Mouse (Mus musculus) ovary, postnatal 10 days (tissue): Measurements from ENCODE around the gene Ugt1a7c.
"Not testable (repeated sequence)": the region's sequence is repeated elsewhere in the genome, so short reads cannot be mapped to it uniquely, and the experiment has no call there.

Experiments
- DNase-seq: peaks from one replicate; pipeline ENCODE4 v3.0.0; 2022; ENCODE audit warnings: low spot score

The Ugt1a7c gene

DNA sequence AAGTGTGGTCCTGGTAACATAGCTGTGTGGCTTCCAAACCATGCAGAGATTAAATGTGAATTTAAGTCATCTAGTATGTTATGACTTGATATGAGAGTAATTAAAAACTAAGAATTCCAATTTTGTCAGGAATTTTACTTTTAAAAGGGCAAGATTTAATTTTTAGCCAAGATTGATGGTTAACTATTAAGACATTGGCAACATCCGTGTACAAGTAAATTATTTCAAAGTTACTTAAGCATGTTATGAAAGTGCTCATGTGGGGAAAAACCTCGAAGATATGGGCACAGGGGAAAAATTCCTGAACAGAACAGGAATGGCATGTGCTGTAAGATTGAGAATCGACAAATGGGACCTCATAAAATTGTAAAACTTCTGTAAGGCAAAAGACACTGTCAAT lies 102.6 kb downstream of the Ugt1a7c start:
- no peak for DNase-seq

DNA sequence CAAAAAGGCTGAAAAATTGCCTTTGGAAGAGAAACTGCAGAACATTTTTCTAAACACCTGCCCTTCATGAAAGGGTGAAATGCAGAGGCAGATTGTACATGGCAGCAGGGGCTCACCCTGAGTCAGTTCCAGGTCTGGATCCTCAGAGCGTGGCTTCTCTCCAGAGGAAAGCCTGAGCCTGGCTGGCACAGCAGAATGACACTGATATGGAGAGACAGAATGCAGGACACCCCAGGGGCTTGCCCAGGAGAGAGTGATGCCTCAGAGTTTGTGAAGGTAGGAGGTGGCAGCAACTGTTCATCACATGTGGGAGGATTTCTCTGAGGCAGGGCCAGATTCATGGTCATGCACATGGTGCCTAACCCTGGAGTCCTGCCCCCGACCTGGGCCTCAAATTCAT lies 105.1 kb downstream of the Ugt1a7c start:
- no peak for DNase-seq

DNA sequence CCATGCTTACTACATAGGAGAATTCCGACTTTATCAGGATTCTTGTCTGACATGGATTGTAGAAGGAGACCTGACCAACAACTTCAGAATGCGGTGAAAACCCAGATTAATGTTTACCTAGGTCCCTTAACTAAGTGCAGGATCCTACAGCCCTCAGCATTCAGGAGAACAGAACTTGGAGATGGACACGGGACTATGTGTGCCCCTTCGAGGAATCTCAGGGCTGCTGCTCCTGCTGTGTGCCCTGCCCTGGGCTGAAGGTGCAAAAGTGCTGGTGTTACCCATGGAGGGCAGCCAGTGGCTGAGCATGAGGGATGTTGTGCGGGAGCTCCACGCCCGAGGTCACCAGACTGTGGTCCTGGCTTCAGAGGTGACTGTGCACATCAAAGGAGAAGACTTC lies 105.6 kb downstream of the Ugt1a7c start, which contains the start of gene Ugt1a2:
Gene Ugt1a2, plus strand, starts transcription at position 146 of the 400 bp plus-strand sequence.
- no peak for DNase-seq

DNA sequence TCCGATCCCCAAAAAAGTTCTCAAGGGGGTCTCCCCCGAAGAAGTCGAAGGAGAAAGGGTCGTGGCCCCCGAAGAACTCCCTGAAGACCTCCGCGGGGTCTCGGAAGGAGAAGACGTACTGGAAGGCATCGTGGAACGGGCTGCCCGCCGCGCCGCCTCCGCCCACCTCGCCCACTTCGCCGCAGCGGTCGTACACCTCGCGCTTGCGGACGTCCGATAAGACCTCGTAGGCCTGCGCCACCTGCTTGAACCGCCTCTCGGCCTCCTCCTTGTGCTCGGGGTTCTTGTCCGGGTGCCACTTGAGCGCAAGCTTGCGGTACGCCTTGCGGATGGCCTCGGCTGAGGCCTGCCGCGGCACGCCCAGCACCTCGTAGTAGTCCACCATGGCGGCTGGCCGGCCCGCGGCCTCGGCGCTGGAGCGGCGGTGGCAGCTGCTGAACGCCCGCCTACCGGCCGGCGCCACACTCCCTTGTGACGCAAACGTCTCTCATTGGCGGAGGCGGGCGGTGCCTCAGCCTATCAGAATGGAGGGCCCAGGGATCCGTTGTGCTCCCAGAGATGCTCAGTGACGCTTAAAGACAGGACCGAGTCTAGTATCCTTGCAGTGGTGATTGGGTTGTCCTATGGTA lies 110.5 kb downstream of the Ugt1a7c start, which contains the start of gene Dnajb3:
Gene Dnajb3, minus strand, starts transcription at position 489 of the 629 bp plus-strand sequence.
- DNase-seq: no peak

DNA sequence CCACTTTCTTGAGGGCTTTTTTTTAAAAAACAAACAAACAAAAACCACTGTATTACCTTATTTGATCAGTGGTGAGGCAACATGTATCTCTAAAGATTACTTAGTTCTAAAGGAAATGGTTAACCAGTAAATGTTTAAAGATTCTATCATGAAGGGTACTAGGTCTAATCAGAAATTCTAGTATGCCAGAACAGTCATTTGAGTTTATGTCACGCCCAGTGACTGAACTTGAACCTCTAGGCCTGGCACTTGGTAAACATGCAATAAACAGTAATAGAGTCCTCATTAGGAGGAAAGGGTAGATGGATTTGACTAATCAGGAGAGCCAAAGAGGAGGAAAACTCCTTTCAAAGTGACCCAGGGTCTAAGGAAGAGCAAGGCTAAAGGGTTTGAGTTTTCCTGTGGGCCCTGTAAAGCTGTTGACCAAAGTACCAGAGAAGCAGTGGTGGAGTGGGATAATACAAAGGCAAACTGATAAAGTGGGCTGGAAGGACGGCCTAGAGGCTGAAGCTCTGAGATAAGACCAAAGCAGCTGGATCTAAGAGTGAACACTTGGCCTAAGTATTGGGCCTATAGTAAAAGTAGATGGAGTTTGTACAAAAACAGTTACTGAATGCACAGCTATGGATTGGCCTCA lies 112.1 kb downstream of the Ugt1a7c start:
- no peak for DNase-seq

DNA sequence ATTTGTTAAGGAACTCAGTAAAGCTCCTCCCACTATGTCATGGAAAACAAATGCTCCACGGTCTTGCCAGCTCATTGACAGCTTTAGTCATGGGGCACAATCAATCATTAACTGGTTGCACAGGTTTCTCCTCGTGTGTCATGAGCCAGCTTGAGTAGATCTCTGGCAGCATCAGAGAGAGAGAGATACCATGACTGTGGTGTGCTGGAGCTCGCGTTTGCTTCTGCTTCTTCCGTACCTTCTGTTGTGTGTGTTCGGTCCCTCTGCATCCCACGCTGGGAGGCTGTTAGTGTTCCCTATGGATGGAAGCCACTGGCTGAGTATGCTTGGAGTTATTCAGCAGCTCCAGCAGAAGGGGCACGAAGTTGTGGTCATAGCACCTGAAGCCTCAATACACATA lies 117.0 kb downstream of the Ugt1a7c start, which contains the start of gene Ugt1a1:
Gene Ugt1a1, plus strand, starts transcription at position 148 of the 400 bp plus-strand sequence.
- no peak for DNase-seq

DNA sequence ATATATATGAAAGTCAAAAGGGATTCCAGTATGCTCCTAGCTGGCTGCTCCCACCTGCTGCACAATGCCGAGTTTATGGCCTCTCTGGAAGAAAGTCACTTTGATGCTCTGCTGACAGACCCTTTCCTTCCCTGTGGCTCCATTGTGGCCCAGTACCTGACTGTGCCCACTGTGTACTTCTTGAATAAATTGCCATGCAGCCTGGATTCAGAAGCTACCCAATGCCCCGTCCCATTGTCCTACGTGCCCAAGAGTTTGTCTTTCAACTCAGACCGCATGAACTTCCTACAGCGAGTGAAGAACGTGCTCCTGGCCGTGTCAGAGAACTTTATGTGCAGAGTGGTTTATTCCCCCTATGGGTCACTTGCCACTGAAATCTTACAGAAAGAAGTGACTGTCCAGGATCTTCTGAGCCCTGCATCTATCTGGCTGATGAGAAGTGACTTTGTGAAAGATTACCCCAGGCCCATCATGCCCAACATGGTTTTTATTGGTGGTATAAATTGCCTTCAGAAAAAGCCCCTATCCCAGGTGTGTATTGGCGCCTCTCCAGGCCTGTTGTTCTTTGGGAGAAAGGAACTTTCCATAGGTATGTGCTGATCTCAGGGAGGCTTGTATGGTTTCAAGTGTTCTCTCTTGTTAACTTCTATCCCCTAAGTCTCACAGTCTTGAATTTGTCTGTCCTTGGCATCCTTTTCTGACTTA lies 117.6 kb downstream of the Ugt1a7c start:
- DNase-seq: no peak

DNA sequence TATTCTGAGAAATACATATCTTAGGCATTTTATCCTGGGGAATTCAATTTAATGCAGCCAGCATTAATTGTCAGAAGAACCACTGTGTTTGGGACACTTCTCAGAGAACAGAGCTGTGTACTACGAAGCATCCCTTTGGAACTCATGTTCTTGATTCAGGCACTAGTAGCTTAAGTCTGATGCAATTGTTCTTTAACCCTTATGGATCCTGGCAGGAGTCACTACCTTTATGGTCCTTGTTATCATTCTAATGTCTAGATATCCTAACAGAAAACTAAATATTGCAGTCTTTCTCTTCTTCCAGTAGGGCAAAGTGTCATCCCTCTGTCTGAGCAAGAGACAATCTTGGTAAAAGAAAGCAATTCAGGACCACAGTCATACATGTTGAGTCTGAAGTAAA lies 118.2 kb downstream of the Ugt1a7c start:
- no peak for DNase-seq

DNA sequence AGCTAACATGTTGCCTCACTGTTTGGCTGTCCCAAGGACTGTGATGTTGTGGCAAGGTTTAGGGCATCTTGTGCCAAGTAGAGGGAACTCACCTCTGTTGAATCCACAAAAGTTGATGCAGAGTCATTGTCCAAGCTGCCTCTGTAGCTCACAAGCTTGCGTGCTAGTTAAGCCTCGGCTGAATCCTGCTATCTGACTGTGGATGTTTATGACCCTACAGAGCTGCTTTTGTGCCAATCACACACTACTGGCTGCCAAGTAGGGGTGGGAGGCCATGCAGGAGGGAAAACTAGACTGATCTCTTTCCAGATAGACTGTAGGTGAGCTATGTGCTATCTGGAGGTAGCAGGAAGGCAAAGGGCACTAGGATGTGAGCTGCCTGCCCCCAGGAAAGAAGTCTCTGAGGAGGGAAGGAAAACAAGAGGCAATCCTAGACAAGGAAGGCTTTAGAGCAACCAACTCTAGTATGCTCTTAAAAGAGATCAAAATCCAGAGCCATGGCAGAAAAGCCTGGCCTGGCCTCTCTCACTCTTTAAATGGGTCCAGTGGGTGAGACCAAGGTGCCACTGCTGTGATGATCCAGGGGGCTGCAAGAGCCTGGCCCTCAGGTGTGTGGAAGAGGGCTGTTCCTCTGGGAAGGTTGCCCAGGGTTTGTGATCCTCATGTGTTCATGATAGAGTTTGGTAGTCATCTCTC lies 119.1 kb downstream of the Ugt1a7c start:
- DNase-seq: no peak

DNA sequence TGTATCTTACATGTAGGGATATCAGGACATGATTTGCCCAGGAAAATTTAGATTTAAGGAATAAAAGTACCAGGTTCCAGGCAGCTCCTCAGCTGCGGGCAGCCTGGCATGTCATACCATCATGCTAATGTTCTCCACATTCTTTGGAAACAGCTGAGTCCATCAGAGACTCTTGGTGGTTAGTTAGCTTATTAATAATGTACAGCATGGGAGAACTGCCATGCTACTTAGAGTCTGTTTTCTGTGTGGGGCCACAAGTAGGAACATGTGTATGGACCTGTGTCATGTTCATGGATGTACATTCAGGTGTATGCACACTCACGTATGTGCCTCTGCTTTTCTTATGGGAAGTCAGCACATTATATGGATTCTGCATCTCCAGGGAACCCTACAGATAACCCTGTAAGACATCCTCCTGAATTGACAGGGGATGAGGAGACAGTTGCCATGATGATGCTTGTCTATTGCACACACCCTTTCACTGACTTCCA lies 119.6 kb downstream of the Ugt1a7c start:
- DNase-seq: no peak

DNA sequence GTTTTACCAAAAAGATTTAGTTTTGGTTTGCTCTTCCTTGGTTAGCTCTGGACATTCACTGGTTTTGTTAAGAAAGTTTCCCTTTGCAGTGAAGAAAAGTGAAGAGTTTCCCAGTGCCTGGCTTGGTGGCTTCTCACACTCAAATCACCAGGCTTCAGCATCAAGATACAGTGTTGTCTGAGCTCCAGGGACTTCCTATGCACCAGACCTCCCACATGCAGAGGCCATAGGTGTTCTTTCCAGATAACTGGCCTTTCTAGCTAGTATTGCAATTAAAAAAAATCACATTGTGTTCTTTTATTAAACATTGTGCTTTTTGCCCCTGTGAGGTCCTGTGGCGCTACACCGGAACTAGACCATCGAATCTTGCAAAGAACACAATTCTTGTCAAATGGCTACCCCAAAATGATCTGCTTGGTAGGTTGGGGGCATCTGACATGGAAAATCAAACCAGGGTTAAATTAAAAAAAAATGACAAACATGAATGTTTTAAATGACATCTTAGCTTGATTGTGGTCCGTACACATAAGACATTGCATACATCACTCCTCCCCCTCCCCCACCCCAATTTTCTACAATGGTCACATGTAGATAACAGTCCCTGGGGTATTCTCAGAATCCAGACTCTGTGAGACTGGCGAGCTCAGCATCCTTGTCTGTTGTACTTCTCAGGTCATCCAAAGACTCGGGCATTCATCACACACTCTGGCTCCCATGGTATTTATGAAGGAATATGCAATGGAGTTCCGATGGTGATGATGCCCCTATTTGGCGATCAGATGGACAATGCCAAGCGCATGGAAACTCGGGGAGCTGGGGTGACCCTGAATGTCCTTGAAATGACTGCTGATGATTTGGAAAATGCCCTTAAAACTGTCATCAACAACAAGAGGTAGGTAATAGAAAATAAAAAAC lies 120.9 kb downstream of the Ugt1a7c start:
- DNase-seq: no peak

DNA sequence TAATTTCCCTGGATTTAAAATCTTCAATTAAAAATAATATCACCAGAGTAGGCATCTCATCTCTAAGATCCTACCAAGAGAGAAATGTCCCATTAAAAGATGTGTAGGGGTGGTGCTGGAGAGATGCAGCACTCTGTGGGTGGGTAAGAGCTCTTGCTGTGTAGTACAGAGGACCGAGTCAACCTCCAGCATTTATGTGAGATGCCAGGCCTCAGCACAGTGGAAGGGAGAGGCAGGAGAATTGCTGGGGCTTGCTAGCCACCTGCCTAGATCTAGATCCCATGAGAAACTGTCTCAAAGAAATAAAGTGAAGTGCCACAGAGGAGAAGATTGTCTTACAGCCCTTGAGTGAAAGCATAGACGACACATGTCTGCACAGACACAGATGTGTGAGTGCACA lies 121.7 kb downstream of the Ugt1a7c start:
- no peak for DNase-seq

DNA sequence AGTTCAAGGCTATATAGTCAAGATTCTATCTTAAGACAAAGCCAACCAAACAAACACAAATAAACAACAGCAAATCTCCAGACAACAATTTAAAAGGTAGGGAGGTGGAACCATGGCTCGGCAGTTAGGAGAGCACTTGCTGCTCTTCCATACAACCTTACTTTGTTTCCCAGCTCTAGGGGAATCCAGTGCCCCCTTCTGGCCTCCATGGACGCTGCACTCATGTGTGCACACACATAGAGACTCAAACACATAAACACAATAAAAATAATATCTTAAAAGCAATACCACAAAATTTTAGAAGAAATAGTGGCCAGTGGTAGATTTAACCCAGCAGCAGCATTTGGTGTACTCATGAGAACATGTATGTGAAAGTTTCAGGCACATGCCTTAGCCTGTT lies 122.3 kb downstream of the Ugt1a7c start:
- no peak for DNase-seq

DNA sequence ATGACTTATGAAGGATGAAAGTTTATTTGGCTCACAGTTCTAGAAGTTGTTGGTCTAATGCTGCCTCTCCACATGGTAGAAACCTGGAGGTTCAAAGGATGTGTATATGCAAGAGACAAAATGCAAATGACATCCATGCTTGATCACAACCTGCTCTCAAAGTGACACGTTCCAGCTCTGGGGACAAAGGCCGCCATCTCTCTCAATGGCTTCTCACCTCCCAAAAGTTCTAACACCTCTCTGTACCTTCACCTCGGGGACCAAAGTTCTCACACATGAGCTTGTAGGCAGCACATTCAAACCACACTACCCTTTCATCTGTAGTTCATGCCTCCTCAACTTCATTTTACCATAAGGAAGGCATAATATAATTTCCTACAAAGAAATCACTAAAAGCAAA lies 122.7 kb downstream of the Ugt1a7c start:
- no peak for DNase-seq

DNA sequence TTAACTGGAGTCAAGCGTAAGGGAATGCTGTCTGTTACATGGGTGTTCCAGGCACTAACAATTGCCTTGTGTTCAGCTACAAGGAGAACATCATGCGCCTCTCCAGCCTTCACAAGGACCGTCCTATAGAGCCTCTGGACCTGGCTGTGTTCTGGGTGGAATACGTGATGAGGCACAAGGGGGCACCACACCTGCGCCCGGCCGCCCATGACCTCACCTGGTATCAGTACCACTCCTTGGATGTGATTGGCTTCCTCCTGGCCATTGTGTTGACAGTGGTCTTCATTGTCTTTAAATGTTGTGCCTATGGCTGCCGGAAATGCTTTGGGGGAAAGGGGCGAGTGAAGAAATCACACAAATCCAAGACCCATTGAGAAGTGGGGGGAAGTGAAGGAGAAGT lies 123.2 kb downstream of the Ugt1a7c start:
- no peak for DNase-seq

DNA sequence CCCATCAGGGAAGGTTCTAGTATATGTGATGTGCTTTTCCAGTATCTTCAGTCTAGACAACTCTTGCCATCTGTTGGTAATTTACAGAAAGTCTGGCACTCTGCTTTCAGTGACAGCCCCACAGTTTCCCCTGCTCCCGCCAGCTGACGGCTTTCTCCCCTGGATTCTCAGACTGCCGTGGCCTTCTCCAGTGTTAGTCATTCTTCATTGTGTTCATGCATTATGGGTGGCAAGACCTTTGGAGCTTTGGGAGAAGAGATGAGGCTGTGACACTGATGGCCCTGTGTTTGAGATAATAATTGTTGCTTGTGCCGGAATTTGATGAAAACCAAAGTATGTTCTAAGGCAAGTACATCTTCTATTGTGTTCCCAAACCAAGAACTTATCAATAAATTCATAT lies 123.7 kb downstream of the Ugt1a7c start:
- no peak for DNase-seq

DNA sequence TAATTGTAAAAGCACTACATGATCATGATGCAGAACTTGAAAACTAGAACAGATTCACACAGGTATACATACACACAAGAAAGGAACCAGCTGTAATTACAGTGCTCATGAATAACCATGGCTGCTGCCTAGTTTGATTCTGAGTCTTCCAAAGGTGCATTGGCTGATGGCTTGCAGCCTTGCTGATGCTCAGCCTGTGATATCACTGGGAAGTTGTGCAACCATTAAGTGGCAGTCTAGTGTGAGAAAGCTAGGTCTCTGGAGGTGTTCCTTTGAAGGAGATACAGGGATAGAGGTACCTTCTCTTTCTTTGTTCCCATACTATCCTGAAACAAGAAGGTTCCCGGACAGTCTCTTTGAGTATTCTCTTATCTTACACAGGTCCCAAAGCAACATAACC lies 124.2 kb downstream of the Ugt1a7c start:
- no peak for DNase-seq

DNA sequence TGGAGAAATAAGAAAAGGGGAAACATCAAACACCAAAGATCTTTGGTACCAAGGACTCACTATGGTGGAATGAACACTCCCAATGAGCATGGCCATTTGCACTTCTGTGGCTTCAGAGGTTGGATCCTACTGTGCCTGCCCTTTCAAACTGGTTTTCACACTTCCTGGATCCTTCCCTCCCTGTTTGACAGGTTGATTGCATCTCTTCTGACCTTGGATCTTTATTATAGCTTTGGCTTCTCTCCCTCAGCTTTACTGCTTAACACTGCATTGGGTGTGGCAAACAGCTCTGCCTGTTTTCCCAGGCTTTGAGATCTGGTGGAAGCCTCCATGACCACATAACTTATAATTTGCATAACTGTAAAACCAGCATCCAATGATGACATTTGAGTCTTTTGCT lies 125.5 kb downstream of the Ugt1a7c start:
- no peak for DNase-seq

DNA sequence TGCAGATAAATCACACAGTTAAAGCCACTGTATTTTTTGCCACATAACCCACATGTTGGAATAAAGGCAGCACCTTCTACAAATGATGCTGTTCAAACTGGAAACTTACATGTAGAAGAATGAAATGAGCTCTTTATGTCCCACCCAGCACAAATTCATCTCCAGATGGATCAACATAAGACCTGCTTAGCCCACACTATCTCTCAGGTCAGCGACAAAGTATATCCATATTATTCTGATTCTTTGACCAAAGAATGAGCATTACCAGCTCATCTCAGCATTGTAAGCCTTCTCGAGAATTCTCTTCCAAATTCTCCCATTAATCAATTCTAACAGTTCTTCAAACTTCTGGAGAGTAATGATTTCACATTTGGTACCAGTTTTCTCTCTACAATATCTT lies 127.4 kb downstream of the Ugt1a7c start:
- DNase-seq: no peak

DNA sequence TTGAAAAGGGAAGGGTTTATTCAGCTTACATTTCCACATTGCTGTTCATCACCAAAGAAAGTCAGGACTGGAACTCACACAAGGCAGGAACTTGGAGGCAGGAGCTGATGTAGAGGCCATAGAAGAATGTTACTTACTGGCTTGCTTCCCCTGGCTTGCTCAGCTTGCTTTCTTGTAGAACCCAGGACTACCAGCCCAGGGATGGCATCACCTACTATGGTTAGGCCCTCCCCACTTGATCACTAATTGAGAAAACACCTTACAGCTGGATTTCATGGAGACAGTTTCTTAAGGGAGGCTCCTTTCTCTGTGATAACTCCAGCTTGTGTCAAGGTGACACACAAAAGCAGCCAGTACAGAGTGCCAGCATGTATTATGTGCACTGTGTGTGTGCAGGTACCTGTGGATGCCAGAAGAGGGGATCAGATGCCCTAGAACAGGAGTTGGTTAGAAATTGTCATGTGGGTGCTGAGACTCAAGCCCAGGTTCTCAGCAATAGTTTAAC lies 128.2 kb downstream of the Ugt1a7c start:
- DNase-seq: not testable (repeated sequence)

DNA sequence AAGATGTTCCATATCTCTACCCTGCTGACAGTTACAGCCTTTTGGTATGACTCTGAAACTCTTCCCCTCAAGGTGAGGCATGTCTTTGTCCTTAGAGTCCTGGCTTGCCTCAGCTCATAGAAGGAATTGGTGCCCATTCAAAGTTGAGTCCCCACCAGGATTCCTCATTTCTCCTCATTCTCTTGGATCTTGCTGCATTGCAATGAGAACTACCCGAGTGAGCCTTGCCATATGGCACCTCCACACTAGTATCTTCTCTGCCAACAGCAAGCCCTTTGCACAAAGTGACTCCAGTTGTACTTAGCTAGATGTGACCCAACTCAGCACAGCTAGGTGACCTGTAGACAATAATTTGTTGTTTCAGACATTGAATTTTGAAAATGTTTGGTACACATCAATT lies 128.7 kb downstream of the Ugt1a7c start:
- DNase-seq: peak; percentile 7
